Mouse (Mus musculus) layer of hippocampus, adult 9-10 months (tissue): Measurements from ENCODE around the gene Ndufc1.
"Not testable (repeated sequence)": the region's sequence is repeated elsewhere in the genome, so short reads cannot be mapped to it uniquely, and the experiment has no call there.

Source experiments
- DNase-seq: peaks from one replicate; pipeline ENCODE4 v3.0.0; 2022; ENCODE audit warnings: low spot score

Gene Ndufc1

GRCm38 (mm10) chr3:51396219-51397068 is 12.3 kb downstream of the Ndufc1 start, which contains the start of gene Mgarp:
Gene Mgarp, minus strand, starts transcription at chr3:51396738.
- no peak for DNase-seq

- DNase-seq: no peak
These were observed 13.2 kb downstream of the Ndufc1 start for GRCm38 (mm10) chr3:51395461-51396145.

- DNase-seq: no peak
These were observed 13.9 kb downstream of the Ndufc1 start for GRCm38 (mm10) chr3:51394881-51395280.

- no peak for DNase-seq
These were observed 15.1 kb downstream of the Ndufc1 start for GRCm38 (mm10) chr3:51393651-51394050.

- DNase-seq: not testable (repeated sequence)
These were observed 15.8 kb downstream of the Ndufc1 start for GRCm38 (mm10) chr3:51393018-51393417.

GRCm38 (mm10) chr3:51391591-51391990 is 17.2 kb downstream of the Ndufc1 start:
- no peak for DNase-seq

GRCm38 (mm10) chr3:51391095-51391494 is 17.7 kb downstream of the Ndufc1 start:
- DNase-seq: no peak

GRCm38 (mm10) chr3:51388904-51389303 is 19.9 kb downstream of the Ndufc1 start:
- DNase-seq: no peak

GRCm38 (mm10) chr3:51387868-51388381 is 20.9 kb downstream of the Ndufc1 start:
- DNase-seq: no peak

- DNase-seq: no peak
These were observed 21.7 kb downstream of the Ndufc1 start for GRCm38 (mm10) chr3:51387134-51387451.

- no peak for DNase-seq
These were observed 22.2 kb downstream of the Ndufc1 start for GRCm38 (mm10) chr3:51386441-51387133.

GRCm38 (mm10) chr3:51383409-51383808 is 25.4 kb downstream of the Ndufc1 start:
- no peak for DNase-seq

GRCm38 (mm10) chr3:51380660-51381014 is 28.2 kb downstream of the Ndufc1 start:
- DNase-seq: no peak

- no peak for DNase-seq
These were observed 28.8 kb downstream of the Ndufc1 start for GRCm38 (mm10) chr3:51379786-51380659.

GRCm38 (mm10) chr3:51378665-51378946 is 30.2 kb downstream of the Ndufc1 start:
- no peak for DNase-seq

- no peak for DNase-seq
These were observed 30.7 kb downstream of the Ndufc1 start for GRCm38 (mm10) chr3:51377878-51378664.

- peak; percentile 39 for DNase-seq
These were observed 33.2 kb downstream of the Ndufc1 start for GRCm38 (mm10) chr3:51375307-51376265.

GRCm38 (mm10) chr3:51373544-51373943 is 35.2 kb downstream of the Ndufc1 start:
- DNase-seq: no peak

GRCm38 (mm10) chr3:51372883-51373282 is 35.9 kb downstream of the Ndufc1 start:
- DNase-seq: no peak

GRCm38 (mm10) chr3:51371826-51372225 is 37.0 kb downstream of the Ndufc1 start:
- no peak for DNase-seq
